Mouse (Mus musculus) erythroblast, embryonic 14.5 days (primary cell): ENCODE measurements around the gene Hist1h2bf.
"Not testable (repeated sequence)": the region's sequence is repeated elsewhere in the genome, so short reads cannot be mapped to it uniquely, and the experiment has no call there.

Experiments used
- GATA1 ChIP-seq: IDR thresholded peaks from 2 replicates; pipeline ENCODE4 v1.6.1; 2012; ENCODE audit warnings: low read length, inconsistent platforms, mixed read lengths
- TAL1 ChIP-seq: IDR thresholded peaks from 3 replicates; pipeline ENCODE4 v1.6.1; 2012; ENCODE audit warnings: low read length, inconsistent platforms, mixed read lengths

DNA sequence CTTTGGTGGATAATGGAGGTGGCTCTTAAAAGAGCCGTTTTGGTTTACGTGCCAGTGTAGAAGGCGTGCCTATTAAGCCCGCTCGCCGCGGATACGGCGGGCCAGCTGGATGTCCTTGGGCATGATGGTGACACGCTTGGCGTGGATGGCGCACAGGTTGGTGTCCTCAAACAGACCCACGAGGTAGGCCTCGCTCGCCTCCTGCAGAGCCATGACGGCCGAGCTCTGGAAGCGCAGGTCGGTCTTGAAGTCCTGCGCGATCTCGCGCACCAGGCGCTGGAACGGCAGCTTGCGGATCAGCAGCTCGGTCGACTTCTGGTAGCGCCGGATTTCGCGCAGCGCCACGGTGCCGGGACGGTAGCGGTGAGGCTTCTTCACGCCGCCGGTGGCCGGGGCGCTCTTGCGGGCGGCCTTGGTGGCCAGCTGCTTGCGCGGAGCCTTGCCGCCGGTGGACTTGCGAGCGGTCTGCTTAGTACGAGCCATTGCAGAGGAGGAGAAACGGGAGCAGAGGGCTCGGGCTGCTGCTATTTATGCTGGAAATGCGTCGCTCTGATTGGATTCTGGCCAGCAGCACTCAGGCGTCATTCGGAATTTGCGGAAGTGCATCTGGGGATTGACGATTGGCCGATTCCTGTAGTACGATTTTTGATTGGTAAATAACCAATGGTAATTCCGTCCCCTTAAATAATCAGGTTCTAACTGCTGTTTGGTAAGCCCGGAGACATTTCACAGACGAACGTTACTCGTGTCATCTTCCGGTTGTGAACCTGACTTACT lies 11.9 kb downstream of the Hist1h2bf start, which contains the start of gene Hist1h3e:
- not testable (repeated sequence) for TF ChIP-seq TAL1, GATA1
